Mouse (Mus musculus): Measurements from ENCODE around the gene Tmem120b. TPM values are rescaled to one million over a fixed set of nuclear protein-coding genes. Genes with fewer than 3 reads are reported as not detected.

Tmem120b gene
- polyA plus RNA-seq, 1 experiment from 2014 or later, result 8.9 TPM

GRCm38 (mm10) chr5:123093077-123093633, 24.9 kb downstream of the Tmem120b start:
- Histone ChIP-seq H3K9ac (ENCODE audit: low read length) (no peak overlapping the region), H3K27me3 (replicated peaks; ENCODE audit: control insufficient read depth, insufficient read depth, low read length) (no peaks in the 10 kb centered on the region), H3K4me1 (replicated peaks; ENCODE audit: control insufficient read depth, insufficient read depth, low read length) (no peaks in the 10 kb centered on the region), H3K27ac (ENCODE audit: low read depth) (no peak overlapping the region), H3K36me3 (ENCODE audit: control insufficient read depth, insufficient read depth, low read length) (no peaks in the 10 kb centered on the region), H3K4me3 (ENCODE audit: low read depth, low read length) (no peak overlapping the region), H3K4me2 (ENCODE audit: low read length) (no peak overlapping the region), H3K9me3 (ENCODE audit: control insufficient read depth, low read length) (no peaks in the 10 kb centered on the region)
- ATAC-seq (replicated peaks; ENCODE audit: low FRiP score, low TSS enrichment, low read depth) (no peak), DNase-seq (ENCODE audit: low spot score) (no peak)
- 64% methylated on average over 14 of the region's 14 CpGs for WGBS

GRCm38 (mm10) chr5:123094238-123094991, 26.2 kb downstream of the Tmem120b start:
- DNase-seq (ENCODE audit: low spot score) (no peak), ATAC-seq (replicated peaks; ENCODE audit: low FRiP score, low TSS enrichment, low read depth) (no peak)
- Histone ChIP-seq H3K9me3 (ENCODE audit: control insufficient read depth, low read length) (no peaks in the 10 kb centered on the region), H3K4me2 (ENCODE audit: low read length) (no peak overlapping the region), H3K9ac (ENCODE audit: low read length) (no peak overlapping the region), H3K36me3 (ENCODE audit: control insufficient read depth, insufficient read depth, low read length) (peaks cover 4% of the 10 kb centered on the region; the same call in 1 of the 2 replicates), H3K4me3 (ENCODE audit: low read depth, low read length) (no peak overlapping the region), H3K27ac (ENCODE audit: low read depth) (no peak overlapping the region), H3K4me1 (replicated peaks; ENCODE audit: control insufficient read depth, insufficient read depth, low read length) (no peaks in the 10 kb centered on the region), H3K27me3 (replicated peaks; ENCODE audit: control insufficient read depth, insufficient read depth, low read length) (no peaks in the 10 kb centered on the region)
- 75% methylated on average over 25 of the region's 25 CpGs for WGBS

GRCm38 (mm10) chr5:123096299-123096698, 28.1 kb downstream of the Tmem120b start:
- Histone ChIP-seq H3K9me3 (ENCODE audit: control insufficient read depth, low read length) (no peaks in the 10 kb centered on the region), H3K4me1 (replicated peaks; ENCODE audit: control insufficient read depth, insufficient read depth, low read length) (no peaks in the 10 kb centered on the region), H3K27ac (ENCODE audit: low read depth) (no peak overlapping the region), H3K27me3 (replicated peaks; ENCODE audit: control insufficient read depth, insufficient read depth, low read length) (no peaks in the 10 kb centered on the region), H3K36me3 (ENCODE audit: control insufficient read depth, insufficient read depth, low read length) (peaks cover 6% of the 10 kb centered on the region; the same call in 1 of the 2 replicates), H3K9ac (ENCODE audit: low read length) (no peak overlapping the region), H3K4me2 (ENCODE audit: low read length) (no peak overlapping the region), H3K4me3 (ENCODE audit: low read depth, low read length) (no peak overlapping the region)
- no peak for DNase-seq (ENCODE audit: low spot score)
- ATAC-seq (replicated peaks; ENCODE audit: low FRiP score, low TSS enrichment, low read depth), result no peak
- WGBS, result 91% methylated on average over 8 of the region's 8 CpGs

- Histone ChIP-seq H3K27ac (ENCODE audit: low read depth) (no peak overlapping the region), H3K4me2 (ENCODE audit: low read length) (no peak overlapping the region), H3K36me3 (ENCODE audit: control insufficient read depth, insufficient read depth, low read length) (peaks cover 6% of the 10 kb centered on the region; the same call in 1 of the 2 replicates), H3K9me3 (ENCODE audit: control insufficient read depth, low read length) (no peaks in the 10 kb centered on the region), H3K4me3 (ENCODE audit: low read depth, low read length) (no peak overlapping the region), H3K4me1 (replicated peaks; ENCODE audit: control insufficient read depth, insufficient read depth, low read length) (no peaks in the 10 kb centered on the region), H3K9ac (ENCODE audit: low read length) (no peak overlapping the region), H3K27me3 (replicated peaks; ENCODE audit: control insufficient read depth, insufficient read depth, low read length) (no peaks in the 10 kb centered on the region)
- ATAC-seq (replicated peaks; ENCODE audit: low FRiP score, low TSS enrichment, low read depth) (no peak), DNase-seq (ENCODE audit: low spot score) (no peak)
- 68% methylated on average over 2 of the region's 2 CpGs for WGBS
Observed at GRCm38 (mm10) chr5:123098487-123098886, 30.3 kb downstream of the Tmem120b start.

GRCm38 (mm10) chr5:123102376-123102775, 34.2 kb downstream of the Tmem120b start:
- H3K4me3 ChIP-seq (ENCODE audit: low read depth, low read length), result no peak overlapping the region
- 61% methylated on average over 7 of the region's 7 CpGs for WGBS
- H3K36me3 ChIP-seq (ENCODE audit: control insufficient read depth, insufficient read depth, low read length), result peaks cover 6% of the 10 kb centered on the region; the same call in 1 of the 2 replicates
- no peaks in the 10 kb centered on the region for H3K4me1 ChIP-seq (replicated peaks; ENCODE audit: control insufficient read depth, insufficient read depth, low read length)
- H3K9ac ChIP-seq (ENCODE audit: low read length), result no peak overlapping the region
- H3K4me2 ChIP-seq (ENCODE audit: low read length), result no peak overlapping the region
- H3K27ac ChIP-seq (ENCODE audit: low read depth), result no peak overlapping the region
- ATAC-seq (replicated peaks; ENCODE audit: low FRiP score, low TSS enrichment, low read depth) (no peak), DNase-seq (ENCODE audit: low spot score) (no peak)
- H3K27me3 ChIP-seq (replicated peaks; ENCODE audit: control insufficient read depth, insufficient read depth, low read length), result no peaks in the 10 kb centered on the region
- H3K9me3 ChIP-seq (ENCODE audit: control insufficient read depth, low read length), result no peaks in the 10 kb centered on the region

- DNase-seq (ENCODE audit: low spot score), result no peak
- no peak for ATAC-seq (replicated peaks; ENCODE audit: low FRiP score, low TSS enrichment, low read depth)
- Histone ChIP-seq H3K27ac (ENCODE audit: low read depth) (peak overlapping the region; percentile 11; the same call in 1 of the 2 replicates), H3K9me3 (ENCODE audit: control insufficient read depth, low read length) (no peaks in the 10 kb centered on the region), H3K4me1 (replicated peaks; ENCODE audit: control insufficient read depth, insufficient read depth, low read length) (no peaks in the 10 kb centered on the region), H3K4me2 (ENCODE audit: low read length) (no peak overlapping the region), H3K27me3 (replicated peaks; ENCODE audit: control insufficient read depth, insufficient read depth, low read length) (no peaks in the 10 kb centered on the region), H3K9ac (ENCODE audit: low read length) (no peak overlapping the region), H3K4me3 (ENCODE audit: low read depth, low read length) (no peak overlapping the region), H3K36me3 (ENCODE audit: control insufficient read depth, insufficient read depth, low read length) (peaks cover 6% of the 10 kb centered on the region; the same call in 1 of the 2 replicates)
- 33% methylated on average over 8 of the region's 8 CpGs for WGBS
Observed at GRCm38 (mm10) chr5:123103556-123103955, 35.3 kb downstream of the Tmem120b start.

- no peak for ATAC-seq (replicated peaks; ENCODE audit: low FRiP score, low TSS enrichment, low read depth)
- WGBS, result 74% methylated on average over 6 of the region's 6 CpGs
- H3K9ac ChIP-seq (ENCODE audit: low read length), result no peak overlapping the region
- H3K4me2 ChIP-seq (ENCODE audit: low read length), result no peak overlapping the region
- no peak for DNase-seq (ENCODE audit: low spot score)
- no peak overlapping the region for H3K4me3 ChIP-seq (ENCODE audit: low read depth, low read length)
- H3K9me3 ChIP-seq (ENCODE audit: control insufficient read depth, low read length), result no peaks in the 10 kb centered on the region
- no peak overlapping the region for H3K27ac ChIP-seq (ENCODE audit: low read depth)
- no peaks in the 10 kb centered on the region for H3K27me3 ChIP-seq (replicated peaks; ENCODE audit: control insufficient read depth, insufficient read depth, low read length)
- H3K4me1 ChIP-seq (replicated peaks; ENCODE audit: control insufficient read depth, insufficient read depth, low read length), result no peaks in the 10 kb centered on the region; the same call in 1 of the 2 replicates
- H3K36me3 ChIP-seq (ENCODE audit: control insufficient read depth, insufficient read depth, low read length), result no peaks in the 10 kb centered on the region
Observed at GRCm38 (mm10) chr5:123104769-123105168, 36.6 kb downstream of the Tmem120b start.

- Histone ChIP-seq H3K27me3 (replicated peaks; ENCODE audit: control insufficient read depth, insufficient read depth, low read length) (no peaks in the 10 kb centered on the region), H3K9ac (ENCODE audit: low read length) (no peak overlapping the region), H3K4me1 (replicated peaks; ENCODE audit: control insufficient read depth, insufficient read depth, low read length) (no peaks in the 10 kb centered on the region; the same call in 1 of the 2 replicates), H3K4me2 (ENCODE audit: low read length) (peak overlapping the region; percentile 24; the same call in 1 of the 2 replicates), H3K27ac (ENCODE audit: low read depth) (no peak overlapping the region), H3K36me3 (ENCODE audit: control insufficient read depth, insufficient read depth, low read length) (no peaks in the 10 kb centered on the region), H3K9me3 (ENCODE audit: control insufficient read depth, low read length) (no peaks in the 10 kb centered on the region), H3K4me3 (ENCODE audit: low read depth, low read length) (no peak overlapping the region)
- 37% methylated on average over 13 of the region's 13 CpGs for WGBS
- DNase-seq (ENCODE audit: low spot score) (no peak), ATAC-seq (replicated peaks; ENCODE audit: low FRiP score, low TSS enrichment, low read depth) (no peak)
Observed at GRCm38 (mm10) chr5:123109452-123110203, 41.4 kb downstream of the Tmem120b start.

All from intestine, embryonic 14.5 days (tissue).